ENCODE assay signal across 23 mouse cellular contexts in genomic region chr1:70911235-70911634, GRCm38 (mm10).
DNase-seq lines count a peak whose midpoint lies in the region; ATAC-seq lines count a peak whose summit lies in the region.
"Had no signal": no experiment of that assay in that cellular context is flagged by ENCODE, and none has a peak within 500 bp of the region (broad histone marks: within the 10 kb centered on the region; RNA-seq: fewer than 3 reads in every experiment).

No protein-coding gene starts in this region.

- no peaks in the 10 kb centered on the region for H3K4me1 ChIP-seq in kidney, embryonic 16.5 days (ENCODE audit: insufficient read depth, low read length)
- 0 out of 2 replicates have a peak, but pooled peaks cover 4% of the 10 kb centered on the region for H3K4me1 ChIP-seq in neural tube, embryonic 15.5 days
- H3K4me1 ChIP-seq: embryonic facial prominence, embryonic 12.5 days; forebrain, embryonic 15.5 days; heart, embryonic 10.5 days; hindbrain, embryonic 13.5 days had no signal

- H3K4me2 ChIP-seq in kidney, embryonic 16.5 days (replicated peaks; ENCODE audit: low read depth, low read length): no peak overlapping the region
- no peak overlapping the region for H3K4me2 ChIP-seq in neural tube, embryonic 15.5 days
- H3K4me2 ChIP-seq: embryonic facial prominence, embryonic 12.5 days; forebrain, embryonic 15.5 days; hindbrain, embryonic 13.5 days had no signal

- no peaks in the 10 kb centered on the region for H3K9me3 ChIP-seq in kidney, embryonic 16.5 days (ENCODE audit: low read length)
- H3K9me3 ChIP-seq in neural tube, embryonic 15.5 days (replicated peaks): no peaks in the 10 kb centered on the region
- H3K9me3 ChIP-seq: embryonic facial prominence, embryonic 12.5 days; forebrain, embryonic 15.5 days; heart, embryonic 10.5 days; hindbrain, embryonic 13.5 days had no signal

- H3K9ac ChIP-seq in kidney, embryonic 16.5 days (replicated peaks; ENCODE audit: low read length): no peak overlapping the region
- H3K9ac ChIP-seq in neural tube, embryonic 15.5 days (replicated peaks): no peak overlapping the region
- H3K9ac ChIP-seq: embryonic facial prominence, embryonic 12.5 days; forebrain, embryonic 15.5 days; hindbrain, embryonic 13.5 days had no signal

- 0 out of 2 replicates have a peak, but pooled peaks have one; percentile 23 for ATAC-seq in kidney, embryonic 16.5 days (ENCODE audit: low FRiP score, low TSS enrichment)
- ATAC-seq in neural tube, embryonic 15.5 days (ENCODE audit: low FRiP score): no peak
- ATAC-seq: CD4-positive, CD25-positive, alpha-beta regulatory T cell, adult 4 months; forebrain, embryonic 15.5 days; hindbrain, postnatal 0 days; Patski had no signal

- no peaks in the 10 kb centered on the region for H3K27me3 ChIP-seq in kidney, embryonic 16.5 days (ENCODE audit: insufficient read depth, low read length)
- H3K27me3 ChIP-seq in neural tube, embryonic 15.5 days (replicated peaks): no peaks in the 10 kb centered on the region
- H3K27me3 ChIP-seq: embryonic facial prominence, embryonic 12.5 days; forebrain, embryonic 15.5 days; hindbrain, embryonic 13.5 days had no signal

- no peak overlapping the region for H3K4me3 ChIP-seq in kidney, embryonic 16.5 days (ENCODE audit: low read length)
- H3K4me3 ChIP-seq in neural tube, embryonic 15.5 days (replicated peaks): no peak overlapping the region
- H3K4me3 ChIP-seq: embryonic facial prominence, embryonic 12.5 days; forebrain, embryonic 15.5 days; heart, embryonic 10.5 days; hindbrain, embryonic 13.5 days had no signal

- intact Hi-C loops in left cerebral cortex, postnatal 10 days (cut with DNase I): no loop called here

- no peak overlapping the region for H3K27ac ChIP-seq in kidney, embryonic 16.5 days (ENCODE audit: low read length)
- H3K27ac ChIP-seq in neural tube, embryonic 15.5 days (replicated peaks): no peak overlapping the region
- H3K27ac ChIP-seq: embryonic facial prominence, embryonic 12.5 days; forebrain, embryonic 15.5 days; heart, embryonic 10.5 days; hindbrain, embryonic 13.5 days; hindbrain, postnatal 0 days had no signal

- H3K36me3 ChIP-seq in kidney, embryonic 16.5 days (ENCODE audit: insufficient read depth, low read length): no peaks in the 10 kb centered on the region
- no peaks in the 10 kb centered on the region for H3K36me3 ChIP-seq in neural tube, embryonic 15.5 days
- H3K36me3 ChIP-seq: embryonic facial prominence, embryonic 12.5 days; forebrain, embryonic 15.5 days; heart, embryonic 10.5 days; hindbrain, embryonic 13.5 days had no signal

- WGBS in kidney, embryonic 16.5 days: 25% methylated on average over 4 of the region's 4 CpGs
- 46% methylated on average over 4 of the region's 4 CpGs for WGBS in neural tube, embryonic 15.5 days

- peak; percentile 12 for DNase-seq in embryo, embryonic 10.5 days (ENCODE audit: low spot score)
- no peak for DNase-seq in embryo, embryonic 9.5 days (ENCODE audit: extremely low spot score)
- no peak for DNase-seq in kidney, adult 11 months
- peak; percentile 2 for DNase-seq in forelimb bud, embryonic 11.5 days (ENCODE audit: low read depth, low spot score)
- no peak for DNase-seq in left cerebral cortex, postnatal 10 days (ENCODE audit: extremely low spot score in 1 of 2, low spot score in 2 of 2)
- DNase-seq: adrenal gland, adult 8-10 months; adrenal gland, postnatal 36 days; B cell, adult 2 months; cerebellum, adult 2 months; cerebellum, postnatal 10 days; embryo, embryonic 11 days; gastrocnemius, postnatal 25 days; heart, postnatal 10 days; heart, postnatal 4 days had no signal

Comparison
In these comparisons a context has a peak if more than half of its experiments do, and no peak if none do; other contexts are left out.
1. DNase-seq: peak in embryo, embryonic 10.5 days (single experiment) and forelimb bud, embryonic 11.5 days (single experiment); none in embryo, embryonic 9.5 days (single experiment), kidney, adult 11 months (single experiment) and left cerebral cortex, postnatal 10 days (0 of 2).